Mouse (Mus musculus): ENCODE measurements at regions not wholly inside any gene's neighbourhood (a gene's known extent, or its start where the extent isn't known, plus 50 kb on each side); places are given as distances from the start of the nearest gene placed in this dataset.
A peak's percentile ranks its signal among the peaks of the same experiment; 100 is the strongest.
"Not testable (repeated sequence)": the region's sequence is repeated elsewhere in the genome, so short reads cannot be mapped to it uniquely, and the experiment has no call there.

- peak; percentile 4 for DNase-seq (ENCODE audit: low spot score)
Measured at GRCm38 (mm10) chrX:92981141-92981540, 305.1 kb upstream of the Arx start.

GRCm38 (mm10) chrX:93002236-93002976, 283.8 kb upstream of the Arx start:
- DNase-seq (ENCODE audit: low spot score): no peak

- DNase-seq (ENCODE audit: low spot score): no peak
Measured at GRCm38 (mm10) chrX:93006681-93007080, 279.6 kb upstream of the Arx start.

- DNase-seq (ENCODE audit: low spot score): peak; percentile 5
Measured at GRCm38 (mm10) chrX:93011578-93011977, 274.7 kb upstream of the Arx start.

GRCm38 (mm10) chrX:93016391-93016790, 269.9 kb upstream of the Arx start:
- DNase-seq (ENCODE audit: low spot score): peak; percentile 5

GRCm38 (mm10) chrX:93041096-93041495, 245.1 kb upstream of the Arx start:
- DNase-seq (ENCODE audit: low spot score): no peak

- DNase-seq (ENCODE audit: low spot score): no peak
Measured at GRCm38 (mm10) chrX:93042736-93043135, 243.5 kb upstream of the Arx start.

GRCm38 (mm10) chrX:93048967-93049754, 237.1 kb upstream of the Arx start:
- DNase-seq (ENCODE audit: low spot score): no peak

- DNase-seq (ENCODE audit: low spot score): no peak
Measured at GRCm38 (mm10) chrX:93049755-93050143, 236.5 kb upstream of the Arx start.

- DNase-seq (ENCODE audit: low spot score): no peak
Measured at GRCm38 (mm10) chrX:93059533-93059932, 226.7 kb upstream of the Arx start.

GRCm38 (mm10) chrX:93068884-93069283, 217.4 kb upstream of the Arx start:
- no peak for DNase-seq (ENCODE audit: low spot score)

- DNase-seq (ENCODE audit: low spot score): peak; percentile 33
Measured at GRCm38 (mm10) chrX:93069569-93070289, 216.5 kb upstream of the Arx start.

GRCm38 (mm10) chrX:93070290-93070611, 216.0 kb upstream of the Arx start:
- DNase-seq (ENCODE audit: low spot score): no peak

- no peak for DNase-seq (ENCODE audit: low spot score)
Measured at GRCm38 (mm10) chrX:93088976-93089375, 197.3 kb upstream of the Arx start.

- no peak for DNase-seq (ENCODE audit: low spot score)
Measured at GRCm38 (mm10) chrX:93097551-93097950, 188.7 kb upstream of the Arx start.

GRCm38 (mm10) chrX:93107930-93108567, 178.2 kb upstream of the Arx start:
- no peak for DNase-seq (ENCODE audit: low spot score)

- not testable (repeated sequence) for DNase-seq (ENCODE audit: low spot score)
Measured at GRCm38 (mm10) chrX:93154367-93154766, 131.9 kb upstream of the Arx start.

- no peak for DNase-seq (ENCODE audit: low spot score)
Measured at GRCm38 (mm10) chrX:93159105-93159504, 127.1 kb upstream of the Arx start.

GRCm38 (mm10) chrX:93160956-93161355, 125.3 kb upstream of the Arx start:
- DNase-seq (ENCODE audit: low spot score): no peak

All from testis, postnatal 14 days (tissue).